Mouse (Mus musculus): Measurements from ENCODE around the gene Klrb1a. TPM values are rescaled to one million over a fixed set of nuclear protein-coding genes. Genes with fewer than 3 reads are reported as not detected.

Gene Klrb1a
- polyA plus RNA-seq, 1 experiment from 2014 or later, result not detected

GRCm38 (mm10) chr6:128606350-128606749, 17.0 kb downstream of the Klrb1a start:
- Histone ChIP-seq H3K27ac (ENCODE audit: low read length) (no peak overlapping the region; the same call in 1 of the 2 replicates), H3K4me2 (ENCODE audit: low read depth, low read length) (no peak overlapping the region), H3K9ac (ENCODE audit: low read depth, low read length) (0 out of 2 replicates have a peak overlapping the region, but pooled peaks have one; percentile 13), H3K9me3 (ENCODE audit: control insufficient read depth, low read length) (no peaks in the 10 kb centered on the region), H3K4me1 (ENCODE audit: control insufficient read depth, insufficient read depth, low read length) (0 out of 2 replicates have a peak, but pooled peaks cover 4% of the 10 kb centered on the region), H3K4me3 (ENCODE audit: low read length) (no peak overlapping the region), H3K36me3 (ENCODE audit: control insufficient read depth, insufficient read depth, low read length) (no peaks in the 10 kb centered on the region), H3K27me3 (replicated peaks; ENCODE audit: control insufficient read depth, insufficient read depth, low read length) (no peaks in the 10 kb centered on the region)
- 30% methylated on average over 9 of the region's 9 CpGs for WGBS
- peak; percentile 71; the same call in 1 of the 2 replicates for ATAC-seq

- Histone ChIP-seq H3K4me1 (ENCODE audit: control insufficient read depth, insufficient read depth, low read length) (0 out of 2 replicates have a peak, but pooled peaks cover 4% of the 10 kb centered on the region), H3K27ac (ENCODE audit: low read length) (no peak overlapping the region), H3K27me3 (replicated peaks; ENCODE audit: control insufficient read depth, insufficient read depth, low read length) (no peaks in the 10 kb centered on the region), H3K4me3 (ENCODE audit: low read length) (no peak overlapping the region), H3K9ac (ENCODE audit: low read depth, low read length) (no peak overlapping the region), H3K4me2 (ENCODE audit: low read depth, low read length) (no peak overlapping the region), H3K36me3 (ENCODE audit: control insufficient read depth, insufficient read depth, low read length) (no peaks in the 10 kb centered on the region), H3K9me3 (ENCODE audit: control insufficient read depth, low read length) (no peaks in the 10 kb centered on the region)
- 40% methylated on average over 5 of the region's 5 CpGs for WGBS
- 0 out of 2 replicates have a peak, but pooled peaks have one; percentile 28 for ATAC-seq
Observed at GRCm38 (mm10) chr6:128604512-128604911, 18.8 kb downstream of the Klrb1a start.

- Histone ChIP-seq H3K9me3 (ENCODE audit: control insufficient read depth, low read length) (no peaks in the 10 kb centered on the region), H3K4me1 (ENCODE audit: control insufficient read depth, insufficient read depth, low read length) (0 out of 2 replicates have a peak, but pooled peaks cover 8% of the 10 kb centered on the region), H3K4me2 (ENCODE audit: low read depth, low read length) (no peak overlapping the region), H3K36me3 (ENCODE audit: control insufficient read depth, insufficient read depth, low read length) (no peaks in the 10 kb centered on the region), H3K4me3 (ENCODE audit: low read length) (no peak overlapping the region), H3K9ac (ENCODE audit: low read depth, low read length) (no peak overlapping the region), H3K27me3 (replicated peaks; ENCODE audit: control insufficient read depth, insufficient read depth, low read length) (no peaks in the 10 kb centered on the region), H3K27ac (ENCODE audit: low read length) (no peak overlapping the region)
- ATAC-seq, result no peak
- 64% methylated on average over 10 of the region's 10 CpGs for WGBS
Observed at GRCm38 (mm10) chr6:128602463-128603201, 20.7 kb downstream of the Klrb1a start.

GRCm38 (mm10) chr6:128602026-128602425, 21.3 kb downstream of the Klrb1a start:
- no peak overlapping the region for H3K4me3 ChIP-seq (ENCODE audit: low read length)
- ATAC-seq, result no peak
- no peak overlapping the region for H3K4me2 ChIP-seq (ENCODE audit: low read depth, low read length)
- H3K4me1 ChIP-seq (ENCODE audit: control insufficient read depth, insufficient read depth, low read length), result 0 out of 2 replicates have a peak, but pooled peaks cover 8% of the 10 kb centered on the region
- H3K27me3 ChIP-seq (replicated peaks; ENCODE audit: control insufficient read depth, insufficient read depth, low read length), result no peaks in the 10 kb centered on the region
- no peaks in the 10 kb centered on the region for H3K36me3 ChIP-seq (ENCODE audit: control insufficient read depth, insufficient read depth, low read length)
- no peak overlapping the region for H3K27ac ChIP-seq (ENCODE audit: low read length)
- H3K9ac ChIP-seq (ENCODE audit: low read depth, low read length), result no peak overlapping the region
- no peaks in the 10 kb centered on the region for H3K9me3 ChIP-seq (ENCODE audit: control insufficient read depth, low read length)
- 49% methylated on average over 3 of the region's 3 CpGs for whole genome bisulfite sequencing

- 60% methylated on average over 4 of the region's 4 CpGs for WGBS
- Histone ChIP-seq H3K27me3 (replicated peaks; ENCODE audit: control insufficient read depth, insufficient read depth, low read length) (no peaks in the 10 kb centered on the region), H3K27ac (ENCODE audit: low read length) (no peak overlapping the region), H3K9me3 (ENCODE audit: control insufficient read depth, low read length) (no peaks in the 10 kb centered on the region), H3K4me2 (ENCODE audit: low read depth, low read length) (no peak overlapping the region), H3K36me3 (ENCODE audit: control insufficient read depth, insufficient read depth, low read length) (no peaks in the 10 kb centered on the region), H3K9ac (ENCODE audit: low read depth, low read length) (no peak overlapping the region), H3K4me1 (ENCODE audit: control insufficient read depth, insufficient read depth, low read length) (0 out of 2 replicates have a peak, but pooled peaks cover 4% of the 10 kb centered on the region), H3K4me3 (ENCODE audit: low read length) (no peak overlapping the region)
- ATAC-seq, result no peak
Observed at GRCm38 (mm10) chr6:128599555-128599954, 23.8 kb downstream of the Klrb1a start.

- H3K27me3 ChIP-seq (replicated peaks; ENCODE audit: control insufficient read depth, insufficient read depth, low read length), result no peaks in the 10 kb centered on the region
- H3K4me3 ChIP-seq (ENCODE audit: low read length), result no peak overlapping the region
- H3K36me3 ChIP-seq (ENCODE audit: control insufficient read depth, insufficient read depth, low read length), result no peaks in the 10 kb centered on the region
- no peak overlapping the region for H3K9ac ChIP-seq (ENCODE audit: low read depth, low read length)
- 0 out of 2 replicates have a peak, but pooled peaks cover 4% of the 10 kb centered on the region for H3K4me1 ChIP-seq (ENCODE audit: control insufficient read depth, insufficient read depth, low read length)
- no peaks in the 10 kb centered on the region for H3K9me3 ChIP-seq (ENCODE audit: control insufficient read depth, low read length)
- peak; percentile 78 for ATAC-seq
- H3K27ac ChIP-seq (ENCODE audit: low read length), result peak overlapping the region; percentile 45; the same call in 1 of the 2 replicates
- no peak overlapping the region for H3K4me2 ChIP-seq (ENCODE audit: low read depth, low read length)
- 38% methylated on average over 2 of the region's 2 CpGs for WGBS
Observed at GRCm38 (mm10) chr6:128598256-128599047, 24.9 kb downstream of the Klrb1a start.

- ATAC-seq, result peak; percentile 93
- WGBS, result 9% methylated on average over 9 of the region's 9 CpGs
- H3K27ac ChIP-seq (ENCODE audit: low read length), result peak overlapping the region; percentile 35
- H3K9ac ChIP-seq (ENCODE audit: low read depth, low read length), result peak overlapping the region; percentile 9; the same call in 1 of the 2 replicates
- H3K36me3 ChIP-seq (ENCODE audit: control insufficient read depth, insufficient read depth, low read length), result no peaks in the 10 kb centered on the region
- H3K4me1 ChIP-seq (ENCODE audit: control insufficient read depth, insufficient read depth, low read length), result 0 out of 2 replicates have a peak, but pooled peaks cover 4% of the 10 kb centered on the region
- H3K4me2 ChIP-seq (ENCODE audit: low read depth, low read length), result peak overlapping the region; percentile 36
- H3K4me3 ChIP-seq (ENCODE audit: low read length), result peak overlapping the region; percentile 18
- no peaks in the 10 kb centered on the region for H3K9me3 ChIP-seq (ENCODE audit: control insufficient read depth, low read length)
- no peaks in the 10 kb centered on the region for H3K27me3 ChIP-seq (replicated peaks; ENCODE audit: control insufficient read depth, insufficient read depth, low read length)
Observed at GRCm38 (mm10) chr6:128597121-128597522, 26.2 kb downstream of the Klrb1a start.

GRCm38 (mm10) chr6:128594651-128595050, 28.7 kb downstream of the Klrb1a start:
- WGBS, result 86% methylated on average over 9 of the region's 9 CpGs
- Histone ChIP-seq H3K36me3 (ENCODE audit: control insufficient read depth, insufficient read depth, low read length) (no peaks in the 10 kb centered on the region), H3K4me2 (ENCODE audit: low read depth, low read length) (no peak overlapping the region), H3K4me3 (ENCODE audit: low read length) (no peak overlapping the region), H3K4me1 (ENCODE audit: control insufficient read depth, insufficient read depth, low read length) (0 out of 2 replicates have a peak, but pooled peaks cover 4% of the 10 kb centered on the region), H3K27ac (ENCODE audit: low read length) (no peak overlapping the region), H3K9ac (ENCODE audit: low read depth, low read length) (no peak overlapping the region), H3K9me3 (ENCODE audit: control insufficient read depth, low read length) (no peaks in the 10 kb centered on the region), H3K27me3 (replicated peaks; ENCODE audit: control insufficient read depth, insufficient read depth, low read length) (no peaks in the 10 kb centered on the region)
- no peak for ATAC-seq

- H3K4me3 ChIP-seq (ENCODE audit: low read length), result no peak overlapping the region
- no peaks in the 10 kb centered on the region for H3K27me3 ChIP-seq (replicated peaks; ENCODE audit: control insufficient read depth, insufficient read depth, low read length)
- H3K9me3 ChIP-seq (ENCODE audit: control insufficient read depth, low read length), result no peaks in the 10 kb centered on the region
- no peak overlapping the region for H3K9ac ChIP-seq (ENCODE audit: low read depth, low read length)
- H3K36me3 ChIP-seq (ENCODE audit: control insufficient read depth, insufficient read depth, low read length), result no peaks in the 10 kb centered on the region
- no peaks in the 10 kb centered on the region for H3K4me1 ChIP-seq (ENCODE audit: control insufficient read depth, insufficient read depth, low read length)
- H3K4me2 ChIP-seq (ENCODE audit: low read depth, low read length), result no peak overlapping the region
- WGBS, result 55% methylated on average over 4 of the region's 4 CpGs
- no peak for ATAC-seq
- no peak overlapping the region for H3K27ac ChIP-seq (ENCODE audit: low read length)
Observed at GRCm38 (mm10) chr6:128589426-128589825, 33.9 kb downstream of the Klrb1a start.

Data from intestine, embryonic 16.5 days (tissue).